Mouse (Mus musculus) c-Kit-positive CD71-negative TER-119-negative erythroid progenitor cells, embryonic 14.5 days (primary cell): ENCODE data around the gene Ppp1r13b.

Experiments used
- DNase-seq: peaks from one replicate; pipeline ENCODE4 v3.0.0-alpha.2; 2013; ENCODE audit warnings: low read depth

The Ppp1r13b gene

GRCm38 (mm10) chr12:111821931-111822330 lies 86.0 kb downstream of the Ppp1r13b start:
- no peak for DNase-seq

- no peak for DNase-seq
Measured at GRCm38 (mm10) chr12:111820708-111821107, 87.2 kb downstream of the Ppp1r13b start.

GRCm38 (mm10) chr12:111819936-111820335 lies 88.0 kb downstream of the Ppp1r13b start:
- DNase-seq: no peak

GRCm38 (mm10) chr12:111817991-111818390 lies 89.9 kb downstream of the Ppp1r13b start:
- no peak for DNase-seq

GRCm38 (mm10) chr12:111816967-111817366 lies 90.9 kb downstream of the Ppp1r13b start:
- no peak for DNase-seq

GRCm38 (mm10) chr12:111816528-111816927 lies 91.4 kb downstream of the Ppp1r13b start:
- no peak for DNase-seq

- no peak for DNase-seq
Measured at GRCm38 (mm10) chr12:111814769-111815762, 92.8 kb downstream of the Ppp1r13b start.

GRCm38 (mm10) chr12:111813766-111814617 lies 93.9 kb downstream of the Ppp1r13b start, which contains the start of the genes Xrcc3 and Zfyve21:
Gene Xrcc3, minus strand, starts transcription at chr12:111813873.
Gene Zfyve21, plus strand, starts transcription at chr12:111814170.
- DNase-seq: peak; percentile 98

- DNase-seq: peak; percentile 14
Measured at GRCm38 (mm10) chr12:111813111-111813765, 94.7 kb downstream of the Ppp1r13b start.

- DNase-seq: no peak
Measured at GRCm38 (mm10) chr12:111812611-111813010, 95.3 kb downstream of the Ppp1r13b start.

GRCm38 (mm10) chr12:111812075-111812474 lies 95.8 kb downstream of the Ppp1r13b start:
- DNase-seq: no peak

- DNase-seq: peak; percentile 44
Measured at GRCm38 (mm10) chr12:111809762-111810161, 98.1 kb downstream of the Ppp1r13b start.

GRCm38 (mm10) chr12:111808775-111809174 lies 99.1 kb downstream of the Ppp1r13b start:
- no peak for DNase-seq

- DNase-seq: no peak
Measured at GRCm38 (mm10) chr12:111803538-111803937, 104.4 kb downstream of the Ppp1r13b start.

GRCm38 (mm10) chr12:111800459-111801183 lies 107.3 kb downstream of the Ppp1r13b start:
- no peak for DNase-seq

GRCm38 (mm10) chr12:111798493-111798892 lies 109.4 kb downstream of the Ppp1r13b start:
- no peak for DNase-seq

GRCm38 (mm10) chr12:111797251-111797650 lies 110.7 kb downstream of the Ppp1r13b start:
- no peak for DNase-seq

GRCm38 (mm10) chr12:111795180-111795895 lies 112.6 kb downstream of the Ppp1r13b start:
- no peak for DNase-seq

- DNase-seq: no peak
Measured at GRCm38 (mm10) chr12:111794526-111795179, 113.3 kb downstream of the Ppp1r13b start.

- no peak for DNase-seq
Measured at GRCm38 (mm10) chr12:111794102-111794501, 113.8 kb downstream of the Ppp1r13b start.
